Mouse (Mus musculus) adrenal gland, postnatal 36 days (tissue): ENCODE measurements at regions not wholly inside any gene's neighbourhood (a gene's known extent, or its start where the extent isn't known, plus 50 kb on each side); places are given as distances from the start of the nearest gene placed in this dataset.

Experiments
- DNase-seq, 2 experiments: peaks; one replicate each; pipeline ENCODE4 v3.0.0; 2021; ENCODE audit warnings: mixed read lengths in 1 of 2

DNA sequence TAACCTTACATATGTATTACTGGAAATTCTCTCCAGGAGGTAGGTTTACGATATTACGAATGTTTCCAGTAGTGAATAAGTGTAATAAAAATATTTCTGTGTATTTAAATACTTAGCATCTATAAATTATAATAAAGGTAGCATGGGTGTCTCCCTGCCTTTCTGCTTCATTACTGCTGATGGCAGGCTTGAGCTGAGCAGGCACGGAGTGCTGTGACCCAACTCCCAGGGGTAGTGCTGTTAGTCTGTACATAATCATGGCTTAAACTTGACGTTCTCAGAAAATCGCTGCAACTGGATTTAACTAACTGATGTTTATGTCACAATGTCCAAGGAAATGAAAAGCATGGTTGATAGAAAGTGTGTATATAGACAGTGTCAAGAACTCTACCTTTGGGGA, 727.8 kb upstream of the Frg1 start:
- DNase-seq, result no peak

DNA sequence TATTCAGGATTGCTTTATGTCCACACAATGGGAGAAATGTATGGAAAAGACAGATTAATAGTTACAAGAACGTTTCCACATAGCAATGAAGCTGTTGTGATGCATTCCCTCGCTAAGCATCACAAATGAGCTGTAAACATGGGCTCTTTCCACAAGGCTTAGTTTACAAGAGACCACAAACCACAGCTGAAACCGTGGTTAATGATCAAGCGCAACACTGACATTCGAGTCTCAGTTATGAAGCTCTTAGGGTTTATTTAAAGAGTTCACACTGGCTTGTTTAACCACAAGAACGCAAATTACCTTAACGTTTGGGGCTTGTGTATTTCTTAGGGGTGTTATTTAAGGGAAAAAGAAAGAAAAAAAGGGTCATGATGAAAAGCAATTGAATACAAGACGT, 727.3 kb upstream of the Frg1 start:
- DNase-seq, result no peak

DNA sequence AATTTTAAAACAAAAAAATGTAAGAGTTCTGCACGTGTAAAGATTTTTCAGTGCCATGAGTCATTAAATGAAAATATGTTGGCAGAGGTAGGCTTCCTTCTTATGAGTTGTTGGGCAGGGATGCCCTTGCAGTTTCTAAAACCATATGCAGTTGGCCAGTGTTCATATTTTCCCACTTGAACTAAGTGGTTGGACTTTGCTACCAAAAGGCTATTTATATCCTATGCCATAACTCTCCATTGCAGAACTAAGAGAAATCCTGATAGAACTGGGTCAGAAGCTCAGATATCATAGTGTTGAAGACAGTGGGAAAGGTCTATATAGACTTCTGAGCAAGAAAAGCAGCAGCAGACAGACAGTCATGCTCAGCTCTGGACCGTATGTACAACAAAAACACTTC, 690.7 kb upstream of the Frg1 start:
- DNase-seq, result no peak

DNA sequence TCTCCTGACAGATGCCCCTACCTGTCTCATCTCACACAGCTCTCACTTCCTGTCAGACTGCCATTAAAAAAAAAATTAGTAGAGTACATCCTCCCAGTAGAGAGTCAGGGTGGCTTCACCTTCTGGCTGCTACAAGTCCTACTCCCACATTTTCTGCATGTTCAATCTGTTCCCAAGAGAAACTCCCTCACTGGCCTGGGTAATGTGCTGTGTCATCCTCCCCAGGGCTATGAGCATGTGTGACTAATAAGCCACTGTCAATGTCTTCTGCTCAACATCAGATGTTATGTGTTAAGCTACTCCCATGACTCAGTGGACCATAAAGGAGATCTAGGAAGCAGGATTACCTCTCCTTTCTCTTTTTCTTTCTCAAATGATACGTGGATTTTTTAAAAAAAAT, 652.4 kb upstream of the Frg1 start:
- DNase-seq, result no peak

DNA sequence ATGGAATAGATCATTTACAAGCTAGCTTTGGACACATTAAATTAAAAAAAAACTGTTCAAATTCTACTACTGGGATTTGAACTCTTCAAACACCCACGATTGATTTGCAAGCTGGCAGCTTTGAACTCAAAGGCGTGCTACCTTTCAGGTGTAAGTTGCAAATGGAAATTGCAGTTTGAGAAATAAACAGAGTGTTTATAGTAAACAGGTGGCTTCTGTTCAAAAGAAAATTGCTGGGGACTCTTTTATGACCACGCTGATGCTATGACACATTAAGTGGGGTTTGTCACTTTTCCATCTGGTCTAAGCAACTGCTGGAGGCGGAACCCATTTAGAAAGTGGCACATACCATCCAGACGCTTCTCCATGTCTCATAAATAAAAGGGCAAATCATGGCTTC, 626.7 kb upstream of the Frg1 start:
- no peak for DNase-seq

DNA sequence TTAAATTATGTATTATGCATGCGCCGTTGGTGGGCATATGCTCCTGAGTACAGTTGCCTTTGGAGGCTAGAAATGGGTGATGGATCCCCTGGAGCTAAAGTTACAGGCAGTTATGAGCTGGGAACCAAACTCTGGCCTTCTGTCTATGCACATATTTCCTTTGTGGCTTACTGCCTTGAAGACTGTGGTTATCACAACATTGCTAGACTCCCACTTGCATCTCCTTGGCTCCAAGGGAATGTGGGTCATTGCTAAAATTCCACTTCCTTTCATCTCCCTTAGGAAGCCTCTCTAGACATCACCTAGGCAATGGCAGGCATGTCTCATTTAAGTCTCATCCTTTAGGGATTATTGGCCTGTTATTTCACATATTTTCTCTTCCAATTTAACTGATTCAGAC, 622.4 kb upstream of the Frg1 start:
- DNase-seq, result no peak

DNA sequence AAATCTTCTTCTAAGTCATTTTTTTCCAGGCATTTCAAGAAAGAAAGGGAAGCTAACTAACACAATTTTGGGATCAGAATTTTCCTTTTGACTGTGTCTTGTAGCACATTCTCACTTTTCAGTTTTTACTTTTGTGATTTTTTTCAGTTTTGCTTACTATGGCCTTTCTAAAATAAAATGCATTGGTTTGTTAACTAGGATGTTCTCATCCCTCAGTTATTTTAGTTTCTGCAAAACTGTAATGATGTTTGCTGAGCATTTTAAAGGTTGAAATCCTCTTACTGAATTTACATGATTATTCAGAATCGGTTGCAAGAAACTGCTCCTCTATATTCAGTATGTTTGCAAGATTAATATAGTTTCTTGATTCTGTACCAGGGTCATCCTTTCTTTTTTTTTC, 610.1 kb upstream of the Frg1 start:
- DNase-seq, result no peak

DNA sequence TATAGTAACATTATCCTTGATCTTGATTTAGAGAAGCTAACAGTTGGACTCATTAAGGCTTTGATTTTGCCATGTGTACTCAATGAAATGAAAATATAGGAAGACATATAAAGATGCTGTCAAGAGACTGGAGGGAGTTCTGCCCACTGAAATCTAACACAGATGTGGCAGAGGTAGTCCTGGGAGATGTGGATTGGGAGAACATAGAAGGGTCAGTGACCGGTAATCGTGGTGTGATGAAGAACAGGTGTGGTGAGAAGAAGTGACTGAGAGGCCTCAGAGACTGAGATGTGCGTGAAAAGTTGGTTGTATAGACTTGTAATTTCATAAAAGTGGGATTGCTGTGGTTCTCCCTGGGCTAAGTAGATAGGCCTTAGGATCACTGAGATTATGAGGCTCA, 600.9 kb upstream of the Frg1 start:
- DNase-seq, result no peak

DNA sequence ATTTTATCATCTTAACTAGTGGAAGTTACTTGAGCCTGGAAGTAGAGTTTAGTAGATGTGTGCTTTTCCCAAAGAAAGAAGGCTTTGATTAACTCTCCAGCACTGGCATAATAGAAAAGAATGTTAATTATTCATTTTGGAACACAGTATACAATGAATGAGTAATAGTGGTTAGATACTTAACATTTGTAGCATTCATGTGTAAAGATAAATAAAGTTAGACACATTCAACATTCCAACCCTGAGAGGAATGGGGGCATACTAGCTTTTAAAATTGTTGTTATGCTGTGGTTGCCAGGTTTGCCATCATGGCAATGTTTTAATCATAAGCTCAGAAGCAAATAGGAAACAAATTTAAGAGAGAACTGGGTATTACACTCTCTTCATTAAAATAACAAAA, 586.3 kb upstream of the Frg1 start:
- no peak for DNase-seq

DNA sequence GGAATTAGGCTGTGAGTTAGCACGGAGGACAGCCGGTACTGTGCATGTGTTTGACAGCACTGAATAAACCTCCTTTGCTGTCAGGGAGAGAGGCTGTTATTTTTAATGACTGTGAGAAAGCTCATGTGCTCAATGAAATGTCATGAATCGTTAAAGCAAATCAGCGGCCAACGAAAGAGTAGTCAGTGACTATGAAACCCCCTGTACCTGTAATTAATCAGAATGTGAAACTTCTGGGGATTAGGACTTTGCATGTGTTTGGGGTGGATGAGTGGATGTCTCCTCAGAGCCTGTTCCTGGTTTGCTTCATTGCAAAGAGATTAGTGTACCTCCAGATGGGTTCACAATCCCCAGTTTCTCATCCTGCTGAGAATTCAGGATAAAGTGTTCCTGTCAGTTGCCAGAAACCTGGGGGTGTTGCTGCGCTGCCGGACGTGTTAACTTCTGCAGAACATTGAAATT, 572.2 kb upstream of the Frg1 start:
- no peak for DNase-seq

DNA sequence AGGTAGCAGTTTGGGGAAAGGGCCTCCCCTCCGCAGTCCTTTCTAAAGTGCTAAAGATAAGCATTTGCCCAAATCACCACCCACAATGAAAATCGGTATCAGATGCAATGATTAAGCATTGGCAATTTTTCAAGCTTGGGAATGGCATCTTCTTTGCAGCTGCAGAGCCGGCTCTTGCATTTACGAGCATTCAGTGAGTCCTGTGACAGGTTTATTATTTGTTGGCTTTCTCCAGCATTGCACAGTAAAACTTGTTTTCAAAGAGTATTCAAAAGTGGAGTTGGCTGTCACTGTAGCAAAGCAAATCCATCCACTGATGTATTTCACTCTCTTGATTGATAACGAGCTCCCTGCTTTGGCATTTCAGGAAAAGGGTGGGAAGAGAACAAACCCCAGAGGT, 571.3 kb upstream of the Frg1 start:
- DNase-seq, result no peak

DNA sequence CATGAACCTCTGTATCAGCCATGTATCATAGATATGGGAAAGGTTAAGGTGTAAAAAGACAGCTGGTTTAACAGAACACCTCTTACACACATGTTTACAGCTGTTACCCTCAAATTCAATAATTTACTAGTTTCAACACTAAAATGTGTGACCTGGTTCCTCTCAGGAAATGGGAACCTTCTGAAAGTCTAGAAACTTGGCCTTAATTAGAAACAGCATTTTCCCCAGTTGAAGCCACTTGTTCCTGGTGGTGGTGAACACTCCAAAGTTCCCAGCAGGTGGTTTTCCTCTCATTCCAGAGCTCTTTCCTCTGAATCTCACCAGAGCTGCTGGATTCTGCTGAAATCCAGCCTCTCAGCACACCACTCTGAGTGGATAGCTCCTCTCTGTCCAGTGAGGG, 570.5 kb upstream of the Frg1 start:
- DNase-seq, result no peak

DNA sequence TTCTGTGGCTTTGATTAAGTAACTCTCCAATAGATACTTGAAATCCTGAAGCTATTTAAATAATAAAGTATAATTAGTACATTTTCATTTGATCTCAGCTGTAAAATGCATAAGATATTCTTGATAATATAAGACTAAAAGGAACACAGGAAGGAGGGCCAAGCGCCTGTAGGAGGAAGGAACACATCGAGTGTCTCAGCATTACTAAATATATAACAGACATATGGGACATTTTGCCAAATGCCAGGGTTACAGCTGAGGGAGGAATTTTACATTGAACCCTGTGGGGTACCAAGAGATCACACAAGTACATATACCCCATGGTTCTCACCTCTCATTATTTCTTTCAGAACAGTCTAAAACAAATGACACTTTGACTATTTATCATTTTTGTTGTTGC, 555.5 kb upstream of the Frg1 start:
- no peak for DNase-seq

DNA sequence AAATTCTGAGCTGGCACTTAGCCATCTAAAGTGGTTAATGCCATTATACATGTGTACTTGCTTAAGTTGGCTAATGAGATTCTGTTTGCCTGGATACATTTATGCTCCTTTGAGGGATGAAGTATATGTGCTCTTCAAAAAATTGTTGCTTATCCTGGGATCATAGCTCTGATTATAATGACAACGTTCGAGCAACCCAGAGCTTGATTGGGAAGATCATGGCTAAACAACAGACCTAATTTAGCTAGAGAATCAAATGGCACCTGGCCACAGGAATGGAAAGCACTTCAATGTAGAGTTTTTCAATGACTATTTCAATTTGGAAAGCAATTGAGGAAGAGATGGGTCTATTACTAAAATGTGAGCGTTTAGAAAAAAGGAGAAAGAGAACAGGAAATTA, 553.7 kb upstream of the Frg1 start:
- DNase-seq, result no peak

DNA sequence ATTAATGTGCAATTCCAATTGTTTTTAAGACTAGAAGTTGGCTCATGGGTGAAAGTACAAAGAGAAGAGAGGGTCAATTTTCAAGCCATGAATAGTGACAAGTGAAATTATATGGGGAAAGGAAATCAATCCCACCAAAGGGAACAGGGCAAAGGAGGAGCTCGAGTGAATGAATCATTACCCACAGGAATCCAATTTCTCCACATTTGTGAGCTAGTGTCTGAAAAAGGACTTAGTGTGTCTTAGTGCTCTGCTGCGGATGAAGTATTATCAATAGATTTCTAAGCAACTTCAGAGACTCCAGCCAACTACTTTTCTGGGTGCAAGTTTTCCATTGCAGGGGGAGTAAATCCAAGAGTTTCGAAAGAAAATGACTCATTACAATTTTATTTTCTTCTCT, 552.5 kb upstream of the Frg1 start:
- no peak for DNase-seq

DNA sequence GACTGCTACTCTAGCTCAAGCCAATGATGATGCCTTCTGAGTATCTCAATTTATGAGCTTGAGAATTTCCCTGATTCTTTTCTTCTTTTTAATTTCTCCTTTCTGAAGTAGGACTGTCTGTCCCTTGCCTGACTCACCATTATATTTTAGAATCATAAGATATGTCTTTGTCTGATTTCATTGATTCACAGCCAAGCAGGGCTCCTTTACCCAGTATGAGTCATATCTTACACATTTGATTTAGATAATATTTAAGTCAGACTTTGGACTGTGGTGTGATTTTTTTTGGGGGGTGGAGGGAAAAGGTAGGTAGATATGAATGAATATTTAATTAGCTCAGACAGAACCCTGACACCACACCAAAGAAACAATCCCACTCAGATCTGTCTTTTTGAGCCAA, 547.2 kb upstream of the Frg1 start:
- no peak for DNase-seq

DNA sequence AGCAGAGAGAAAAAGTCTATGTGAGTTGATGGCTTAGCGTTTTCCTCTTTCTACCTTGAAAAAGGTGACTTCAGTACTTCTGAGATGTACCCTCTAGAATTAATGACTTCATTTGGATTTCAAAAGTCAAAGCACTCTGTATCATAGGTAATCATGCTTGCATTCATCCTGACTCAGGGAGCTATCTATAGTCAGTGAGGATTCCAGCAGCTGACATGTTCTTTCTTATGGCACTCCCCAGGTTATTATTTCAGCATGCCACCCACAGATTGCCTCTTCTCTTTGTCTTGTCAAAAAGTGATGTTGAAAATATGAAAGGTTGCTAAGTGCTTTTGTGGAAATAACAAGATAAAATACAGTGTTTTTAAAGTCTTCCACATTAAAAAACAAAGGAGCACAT, 540.0 kb upstream of the Frg1 start:
- no peak for DNase-seq

DNA sequence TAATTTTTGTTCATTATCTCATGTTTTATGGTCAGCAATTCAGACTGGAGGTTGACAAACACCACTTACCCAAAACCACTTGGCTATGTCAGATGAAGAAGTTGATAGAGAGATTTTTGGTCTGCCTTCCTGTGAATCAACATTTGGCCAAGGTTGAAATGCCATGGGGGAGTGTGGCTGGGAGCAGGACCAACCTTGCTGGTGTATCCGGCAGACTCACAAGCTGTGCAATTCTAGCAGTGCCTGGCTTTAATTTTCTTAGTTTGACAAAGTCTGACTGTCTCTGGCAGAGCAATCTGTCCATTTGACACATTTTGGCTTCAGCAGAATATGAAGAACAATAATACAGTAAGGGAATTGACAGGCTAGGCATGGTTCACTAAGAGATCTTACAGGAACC, 533.9 kb upstream of the Frg1 start:
- DNase-seq, result no peak

DNA sequence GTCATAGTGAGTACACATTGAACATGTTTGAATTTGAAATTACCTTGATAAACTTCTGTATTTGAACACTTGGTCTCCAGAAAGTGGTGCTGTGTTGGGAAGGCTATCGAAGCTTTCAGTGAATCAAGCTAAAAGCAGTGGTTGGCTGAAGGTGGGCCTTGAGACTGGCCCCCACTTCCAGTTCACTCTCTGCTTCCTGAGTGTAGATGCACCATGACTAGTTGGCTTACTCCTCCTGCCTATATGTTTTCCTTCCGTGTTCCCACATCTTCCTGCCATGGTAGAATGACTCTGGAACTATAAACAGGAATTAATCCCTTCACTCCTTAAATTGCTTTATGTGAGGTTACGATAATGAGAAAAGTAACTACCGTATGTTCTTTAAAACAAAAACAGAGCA, 522.4 kb upstream of the Frg1 start:
- DNase-seq, result no peak

DNA sequence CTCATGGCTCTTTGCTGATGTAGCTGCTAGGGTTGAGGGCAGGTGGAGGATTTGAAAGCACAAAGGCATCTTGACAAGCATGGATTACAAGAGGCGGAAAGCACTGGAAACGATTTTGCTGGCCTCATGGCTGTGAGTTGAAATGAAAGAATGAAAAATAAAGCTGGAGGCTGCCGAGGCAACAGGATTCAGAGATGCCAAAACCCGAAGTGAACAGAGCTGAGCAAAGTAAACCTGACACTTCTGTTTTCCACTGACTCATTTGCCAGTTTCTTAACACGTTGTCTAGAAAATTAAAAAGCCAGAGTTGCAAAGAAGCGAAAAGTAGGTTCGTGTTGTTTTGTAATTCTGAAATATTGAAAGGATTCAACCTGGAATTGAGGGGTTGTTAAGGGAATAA, 504.2 kb upstream of the Frg1 start:
- no peak for DNase-seq

DNA sequence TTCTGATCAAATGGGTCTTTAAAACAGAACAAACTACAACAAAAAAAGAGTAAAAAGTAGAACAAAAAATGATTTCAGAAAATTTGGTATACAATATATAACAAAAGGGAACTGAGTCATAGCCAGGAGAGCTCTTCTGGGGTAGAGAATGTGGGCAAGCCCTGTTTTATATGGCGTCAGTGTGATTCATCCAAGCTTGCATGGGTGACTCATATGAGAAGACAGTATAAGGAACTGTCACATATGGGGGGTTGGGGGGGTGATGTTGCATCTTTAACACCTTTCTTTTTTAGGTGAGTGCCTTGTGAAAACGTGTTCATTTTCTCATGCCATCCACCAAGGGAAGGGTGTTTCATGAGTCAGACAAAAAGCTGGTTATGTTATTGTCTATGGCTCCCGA, 503.7 kb upstream of the Frg1 start:
- DNase-seq, result no peak

DNA sequence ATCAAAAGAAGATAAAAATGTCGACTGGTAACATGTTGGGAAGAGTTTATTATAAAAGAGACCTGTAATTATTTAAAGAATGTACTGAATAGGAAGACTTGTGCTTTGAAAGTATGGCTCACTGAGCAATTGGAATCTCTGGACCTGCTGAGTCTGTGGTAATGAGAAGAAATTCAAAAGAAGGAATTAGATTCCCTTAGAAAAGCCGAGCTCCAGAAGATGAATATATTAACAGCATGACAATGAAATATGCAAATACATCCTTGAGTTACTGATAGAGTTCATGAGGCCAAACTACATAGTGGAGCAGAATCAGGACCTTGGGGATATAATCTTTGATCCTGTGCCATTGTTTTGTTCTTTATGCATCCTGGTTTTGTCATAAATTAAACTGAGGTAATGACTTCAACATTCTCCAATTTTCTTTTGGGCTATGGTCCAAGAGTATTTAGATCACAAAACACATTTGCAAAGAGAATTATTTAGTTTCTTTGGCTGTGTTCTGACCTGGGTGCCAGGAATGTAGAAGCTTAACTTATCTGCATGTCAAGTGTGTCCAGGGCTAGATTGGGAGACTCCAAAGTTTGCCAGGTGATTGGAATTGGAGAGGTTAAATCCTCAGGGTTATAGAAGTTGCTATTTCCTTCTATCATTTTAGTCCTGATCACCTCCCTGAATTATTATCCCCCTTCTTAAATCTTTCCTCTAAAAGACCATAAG, 461.3 kb upstream of the Frg1 start:
- no peak for DNase-seq

DNA sequence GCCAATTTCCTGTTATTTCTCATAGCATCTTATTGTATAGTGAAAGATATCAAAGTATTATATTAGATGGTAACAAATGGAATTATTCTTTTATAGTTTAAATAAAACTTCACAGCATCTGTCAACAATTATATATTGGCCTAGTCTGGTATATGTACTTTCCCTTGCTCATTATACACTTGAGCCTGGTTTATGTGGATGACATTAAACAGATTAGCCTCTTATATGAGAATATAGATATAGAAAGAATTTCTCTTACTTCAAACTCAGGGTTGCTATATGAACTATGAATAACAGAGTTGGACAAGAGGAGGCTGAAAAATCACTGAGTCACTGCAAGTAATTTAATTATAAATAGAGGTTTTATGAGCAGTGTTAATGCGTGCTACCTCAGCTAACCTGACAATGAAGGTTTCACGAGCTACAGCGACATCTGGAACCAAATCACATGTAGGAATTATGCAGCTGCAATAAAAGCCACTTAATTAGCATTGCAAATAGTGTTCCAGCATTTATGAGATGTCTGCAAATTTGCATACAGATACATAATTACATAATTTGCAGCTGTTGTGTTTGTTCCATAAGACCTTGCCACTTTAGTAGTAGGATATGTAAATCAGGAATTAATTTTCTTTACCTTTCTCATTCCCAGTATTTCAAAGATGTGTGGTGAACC, 452.9 kb upstream of the Frg1 start:
- DNase-seq, result no peak

DNA sequence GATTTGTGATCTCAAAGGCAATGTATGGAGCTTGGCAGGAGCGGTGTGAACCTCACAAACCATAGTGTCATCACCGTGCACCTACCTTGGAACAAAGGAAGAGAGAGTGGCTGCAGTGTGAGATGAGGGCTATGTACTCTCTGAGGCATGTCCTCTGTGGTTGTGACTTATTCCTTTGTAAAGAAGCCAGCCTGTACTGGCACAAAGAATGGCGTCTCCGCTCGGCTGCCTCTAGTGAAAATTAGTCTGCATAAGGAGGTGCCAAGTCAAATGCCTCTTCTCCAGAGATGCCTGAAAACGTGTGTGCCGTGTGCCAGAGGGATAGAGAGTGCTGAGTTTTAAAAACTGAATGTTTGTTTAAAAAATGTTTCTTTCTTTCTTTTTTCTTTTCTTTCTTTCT, 444.0 kb upstream of the Frg1 start:
- DNase-seq, result no peak
